Mouse (Mus musculus) frontal cortex, adult (tissue): Measurements from ENCODE around the gene Top2a.

Experiments
- ATAC-seq: cut with Nextera tagmentation; 2 replicates; pipeline ENCODE4 v1.9.2; 2017; ENCODE audit warnings: mild to moderate bottlenecking, moderate library complexity, mixed read lengths; ENCODE audit not compliant: low TSS enrichment

Gene Top2a

GRCm38 (mm10) chr11:99023500-99024467 is at the start of gene Top2a:
Top2a (minus strand) TSS chr11:99024189.
- peak; percentile 100 for ATAC-seq

- ATAC-seq, result no peak
Observed at GRCm38 (mm10) chr11:99073781-99074180, 49.8 kb upstream of the Top2a start.

GRCm38 (mm10) chr11:99071866-99072265 is 47.9 kb upstream of the Top2a start:
- ATAC-seq, result no peak

- ATAC-seq, result no peak
Observed at GRCm38 (mm10) chr11:99068455-99068854, 44.5 kb upstream of the Top2a start.

- no peak for ATAC-seq
Observed at GRCm38 (mm10) chr11:99067591-99067990, 43.6 kb upstream of the Top2a start.

DNA sequence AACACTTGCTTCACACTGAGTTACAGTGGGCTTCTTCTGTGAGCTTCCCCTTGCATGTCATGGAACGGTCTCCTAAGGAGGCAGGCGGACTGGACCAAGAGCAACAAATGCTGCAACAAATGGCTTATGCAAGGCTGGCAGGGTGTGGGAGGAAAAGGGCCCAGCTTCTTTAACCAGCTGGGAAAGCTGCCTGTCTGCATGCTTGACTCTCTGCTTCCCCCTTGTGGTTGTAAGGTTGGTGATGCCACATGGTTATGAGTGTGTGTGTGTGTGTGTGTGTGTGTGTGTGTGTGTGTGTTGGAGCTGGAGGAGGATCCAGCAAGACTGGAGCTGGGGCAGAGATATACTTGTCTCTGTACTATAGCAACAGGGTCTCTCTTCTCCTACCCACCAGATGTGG is 42.0 kb upstream of the Top2a start:
- ATAC-seq, result peak; percentile 89

DNA sequence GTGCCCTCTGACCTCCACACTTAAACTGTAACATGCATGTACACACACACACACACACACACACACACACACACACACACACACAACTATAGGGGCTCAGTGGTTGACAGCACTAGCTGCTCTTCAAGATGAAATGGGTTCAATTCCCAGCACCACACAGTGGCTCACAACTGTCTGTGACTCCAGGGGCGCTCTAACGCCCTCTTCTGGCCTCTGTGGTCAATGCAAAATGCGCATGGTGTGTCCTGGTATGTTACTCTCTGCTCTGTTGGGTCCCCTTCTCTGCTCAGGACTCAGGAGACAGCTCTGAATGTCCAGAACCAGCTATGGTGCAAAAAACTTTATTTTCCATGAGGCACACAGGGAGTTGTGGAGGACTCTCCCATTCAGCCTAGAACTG is 41.4 kb upstream of the Top2a start:
- no peak; the same call in 1 of the 2 replicates for ATAC-seq

- ATAC-seq, result no peak
Observed at GRCm38 (mm10) chr11:99063406-99064131, 39.6 kb upstream of the Top2a start.

DNA sequence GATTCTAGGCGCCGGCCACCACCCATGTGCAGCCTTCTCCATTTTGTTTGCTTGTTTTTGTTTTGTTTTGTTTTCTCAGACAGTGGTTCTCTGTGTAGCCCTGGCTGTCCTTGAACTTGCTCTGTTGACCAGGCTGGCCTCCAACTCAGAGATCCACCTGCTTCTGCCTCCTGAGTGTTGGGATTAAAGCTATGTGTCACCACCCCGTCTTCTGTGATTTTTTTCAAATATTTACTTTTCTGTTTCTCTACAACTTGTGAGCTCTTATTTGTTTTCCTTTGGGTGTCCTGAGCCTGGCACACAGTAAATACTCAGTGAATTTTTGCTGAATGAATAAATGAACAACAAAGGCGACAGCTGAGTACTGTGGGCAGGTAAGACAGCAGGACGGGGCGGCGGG is 38.7 kb upstream of the Top2a start:
- no peak for ATAC-seq

GRCm38 (mm10) chr11:99060435-99060834 is 36.4 kb upstream of the Top2a start:
- ATAC-seq, result no peak

GRCm38 (mm10) chr11:99055571-99056452 is 31.8 kb upstream of the Top2a start:
- ATAC-seq, result no peak

DNA sequence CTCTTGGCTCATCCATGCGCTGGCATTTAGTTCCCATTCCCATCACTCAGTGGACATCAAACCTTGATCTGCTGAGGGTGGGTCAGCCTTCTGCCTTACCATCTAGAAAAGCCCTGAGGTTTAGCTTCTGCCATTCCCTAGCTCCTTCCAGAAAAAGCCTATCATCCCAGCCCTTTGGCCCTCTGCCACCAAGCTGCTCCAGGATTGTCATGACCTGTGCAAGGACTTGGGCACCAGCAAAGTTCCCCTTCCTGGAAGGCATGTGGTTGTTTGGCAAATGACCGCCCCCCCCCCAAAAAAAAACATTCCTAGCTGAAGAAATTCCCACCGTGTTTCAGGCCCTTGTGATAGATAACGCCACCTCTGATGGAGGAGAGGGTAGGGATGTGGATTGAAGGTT is 31.2 kb upstream of the Top2a start:
- no peak for ATAC-seq

DNA sequence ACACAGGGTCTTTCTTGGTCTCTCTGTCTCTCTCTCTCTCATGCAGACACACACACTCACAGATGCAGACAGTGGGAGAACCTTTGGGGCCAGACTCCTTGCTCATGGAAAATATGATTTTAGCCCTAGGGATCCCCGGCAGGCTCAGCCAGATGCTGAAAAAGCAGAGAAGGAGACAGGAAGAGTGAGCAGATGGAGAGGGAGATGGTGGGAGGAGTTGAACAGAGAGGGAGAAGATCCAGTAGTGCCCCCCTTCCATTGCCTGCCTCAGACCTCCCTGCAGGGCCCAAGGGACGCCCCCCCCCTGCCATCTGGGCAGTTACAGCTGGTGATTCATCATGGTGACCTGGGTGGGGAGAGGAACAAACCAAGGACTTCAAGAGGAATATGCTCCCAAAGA is 23.7 kb upstream of the Top2a start:
- peak; percentile 66 for ATAC-seq

DNA sequence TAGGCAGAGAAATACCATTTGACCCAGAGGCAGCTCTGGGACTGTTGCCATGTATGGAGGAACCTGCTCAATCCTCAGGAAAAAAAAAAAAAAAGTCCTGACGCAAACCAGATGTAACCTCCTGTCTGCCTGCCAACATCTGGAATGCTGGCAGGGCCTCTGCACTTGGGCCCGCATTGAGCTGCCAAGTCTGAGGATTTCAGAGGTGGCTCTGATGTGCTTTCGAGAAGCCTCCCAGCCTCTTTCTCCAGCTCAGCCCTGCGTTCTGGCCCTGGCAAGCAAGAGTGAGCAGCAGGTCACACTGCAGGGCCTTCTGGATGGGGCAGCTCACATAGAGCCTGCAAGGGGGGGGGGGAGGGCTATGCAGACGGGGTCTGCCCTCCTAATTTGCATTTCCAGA is 23.1 kb upstream of the Top2a start:
- ATAC-seq, result no peak

GRCm38 (mm10) chr11:99045159-99045889 is 21.3 kb upstream of the Top2a start:
- ATAC-seq, result no peak

GRCm38 (mm10) chr11:99044306-99044705 is 20.3 kb upstream of the Top2a start:
- ATAC-seq, result no peak

GRCm38 (mm10) chr11:99043632-99044031 is 19.6 kb upstream of the Top2a start:
- ATAC-seq, result no peak

- ATAC-seq, result no peak
Observed at GRCm38 (mm10) chr11:99042834-99043431, 18.9 kb upstream of the Top2a start.

DNA sequence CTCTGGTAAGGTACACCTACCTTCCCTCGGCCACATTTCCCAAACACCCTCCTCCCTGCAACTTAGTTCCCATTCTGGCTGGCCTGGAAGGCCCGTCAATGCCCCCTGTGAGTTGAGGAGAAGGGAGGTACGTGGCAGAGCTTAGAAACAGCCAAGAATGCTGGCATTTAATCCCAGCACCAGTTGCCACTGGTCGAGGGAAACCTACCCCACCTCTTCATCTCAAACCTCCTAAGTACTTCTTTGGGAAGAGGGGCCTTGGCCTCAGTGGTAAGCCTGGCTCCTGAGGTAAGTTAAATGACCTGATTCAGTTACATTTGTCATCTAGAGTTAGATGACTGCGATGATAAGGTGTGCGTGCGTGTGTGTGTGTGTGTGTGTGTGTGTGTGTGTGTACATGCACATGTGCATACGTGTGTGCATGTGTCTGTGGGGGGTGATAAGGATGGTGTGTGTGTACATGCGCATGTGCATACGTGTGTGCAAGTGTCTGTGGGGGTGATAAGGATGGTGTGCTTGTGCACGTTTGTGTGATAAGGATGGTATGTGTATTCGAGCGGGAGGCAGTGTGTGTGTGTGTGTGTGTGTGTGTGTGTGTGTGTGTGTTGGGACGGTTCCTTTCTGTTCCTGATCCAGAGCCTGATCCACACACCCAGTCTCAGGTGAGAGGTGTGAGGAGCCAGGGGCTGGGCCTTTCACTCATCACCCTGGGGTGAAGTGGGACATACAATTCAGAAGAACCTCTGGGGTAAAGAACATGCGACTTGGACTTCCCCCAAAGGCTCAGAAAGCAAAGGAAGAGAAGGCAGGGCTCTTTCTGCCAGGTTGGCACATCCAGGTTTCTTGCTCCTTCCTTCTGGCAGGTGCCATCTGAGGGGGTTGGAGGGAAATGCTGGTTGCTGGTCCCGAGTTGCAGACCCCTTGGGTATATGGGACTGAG is 18.1 kb upstream of the Top2a start:
- ATAC-seq, result no peak
